Mouse (Mus musculus): ENCODE data around the gene Spo11. TPM values are rescaled to one million over a fixed set of nuclear protein-coding genes. Genes with fewer than 3 reads are reported as not detected.
A peak's percentile ranks its signal among the peaks of the same experiment; 100 is the strongest.

The Spo11 gene
- polyA plus RNA-seq, 1 experiment from 2014 or later = 0.09 TPM

GRCm38 (mm10) chr2:173037827-173038607, 60.5 kb downstream of the Spo11 start:
- H3K4me2 ChIP-seq = no peak overlapping the region
- no peak overlapping the region for H3K27ac ChIP-seq
- no peak overlapping the region for H3K4me3 ChIP-seq (replicated peaks)
- H3K36me3 ChIP-seq = peaks cover 25% of the 10 kb centered on the region
- H3K9me3 ChIP-seq (replicated peaks) = no peaks in the 10 kb centered on the region
- peak; percentile 69 for ATAC-seq (replicated peaks; ENCODE audit: low FRiP score)
- WGBS = 77% methylated on average over 7 of the region's 7 CpGs
- no peak overlapping the region for H3K9ac ChIP-seq
- peaks cover 9% of the 10 kb centered on the region for H3K4me1 ChIP-seq
- H3K27me3 ChIP-seq = no peaks in the 10 kb centered on the region

- Histone ChIP-seq H3K27ac (no peak overlapping the region), H3K9ac (no peak overlapping the region), H3K36me3 (peaks cover 14% of the 10 kb centered on the region), H3K4me3 (replicated peaks) (no peak overlapping the region), H3K9me3 (replicated peaks) (no peaks in the 10 kb centered on the region), H3K4me2 (no peak overlapping the region), H3K4me1 (peaks cover 15% of the 10 kb centered on the region), H3K27me3 (no peaks in the 10 kb centered on the region)
- whole genome bisulfite sequencing = 80% methylated on average over 4 of the region's 4 CpGs
- ATAC-seq (replicated peaks; ENCODE audit: low FRiP score) = no peak
Observed at GRCm38 (mm10) chr2:173039041-173039440, 61.5 kb downstream of the Spo11 start.

GRCm38 (mm10) chr2:173040803-173041202, 63.3 kb downstream of the Spo11 start:
- no peak for ATAC-seq (replicated peaks; ENCODE audit: low FRiP score)
- Histone ChIP-seq H3K9me3 (replicated peaks) (no peaks in the 10 kb centered on the region), H3K9ac (no peak overlapping the region), H3K4me1 (peaks cover 24% of the 10 kb centered on the region), H3K36me3 (no peaks in the 10 kb centered on the region), H3K27ac (no peak overlapping the region), H3K27me3 (no peaks in the 10 kb centered on the region), H3K4me3 (replicated peaks) (no peak overlapping the region), H3K4me2 (no peak overlapping the region)
- WGBS = 79% methylated on average over 3 of the region's 3 CpGs

GRCm38 (mm10) chr2:173041242-173041641, 63.7 kb downstream of the Spo11 start:
- no peak overlapping the region for H3K4me3 ChIP-seq (replicated peaks)
- no peaks in the 10 kb centered on the region for H3K9me3 ChIP-seq (replicated peaks)
- no peaks in the 10 kb centered on the region for H3K36me3 ChIP-seq
- H3K27me3 ChIP-seq = no peaks in the 10 kb centered on the region
- ATAC-seq (replicated peaks; ENCODE audit: low FRiP score) = no peak
- no peak overlapping the region for H3K4me2 ChIP-seq
- H3K4me1 ChIP-seq = peaks cover 24% of the 10 kb centered on the region
- 48% methylated on average over 5 of the region's 5 CpGs for WGBS
- H3K27ac ChIP-seq = no peak overlapping the region
- H3K9ac ChIP-seq = no peak overlapping the region

- 83% methylated on average over 1 of the region's 1 CpGs for WGBS
- Histone ChIP-seq H3K9me3 (replicated peaks) (no peaks in the 10 kb centered on the region), H3K4me3 (replicated peaks) (no peak overlapping the region), H3K4me2 (no peak overlapping the region), H3K9ac (no peak overlapping the region), H3K4me1 (peaks cover 31% of the 10 kb centered on the region), H3K27me3 (no peaks in the 10 kb centered on the region), H3K36me3 (no peaks in the 10 kb centered on the region), H3K27ac (no peak overlapping the region)
- ATAC-seq (replicated peaks; ENCODE audit: low FRiP score) = no peak
Observed at GRCm38 (mm10) chr2:173041893-173042292, 64.4 kb downstream of the Spo11 start.

- peak overlapping the region; percentile 62 for H3K27ac ChIP-seq
- H3K9me3 ChIP-seq (replicated peaks) = no peaks in the 10 kb centered on the region
- no peak overlapping the region for H3K4me3 ChIP-seq (replicated peaks)
- no peak overlapping the region for H3K4me2 ChIP-seq
- H3K4me1 ChIP-seq = peaks cover 38% of the 10 kb centered on the region
- no peaks in the 10 kb centered on the region for H3K36me3 ChIP-seq
- 42% methylated on average over 11 of the region's 11 CpGs for WGBS
- ATAC-seq (replicated peaks; ENCODE audit: low FRiP score) = peak; percentile 71
- no peak overlapping the region for H3K9ac ChIP-seq
- H3K27me3 ChIP-seq = no peaks in the 10 kb centered on the region
Observed at GRCm38 (mm10) chr2:173042504-173043162, 65.1 kb downstream of the Spo11 start.

Other genes with a start within 250 kb of the Spo11 start
- gene Bmp7, start 37.4 kb upstream of the Spo11 start, polyA plus RNA-seq (2015; fragmentation: Nextera tagmentation; extraction: Ambion mirVana) = 43.0 and 46.3 TPM in 2 replicates
- 138 and 145 TPM in 2 replicates for gene Rae1, start 22.4 kb downstream of the Spo11 start, polyA plus RNA-seq (2015; fragmentation: Nextera tagmentation; extraction: Ambion mirVana)
- 32.1 and 37.3 TPM in 2 replicates for gene Rbm38, start 42.8 kb downstream of the Spo11 start, polyA plus RNA-seq (2015; fragmentation: Nextera tagmentation; extraction: Ambion mirVana)
- 0.12 and 0.21 TPM in 2 replicates for gene Ctcfl, start 141.8 kb downstream of the Spo11 start, polyA plus RNA-seq (2015; fragmentation: Nextera tagmentation; extraction: Ambion mirVana)
- gene Pck1, start 175.3 kb downstream of the Spo11 start, polyA plus RNA-seq (2015; fragmentation: Nextera tagmentation; extraction: Ambion mirVana) = 17.9 and 18.0 TPM in 2 replicates
- gene Zbp1, start 241.2 kb downstream of the Spo11 start, polyA plus RNA-seq (2015; fragmentation: Nextera tagmentation; extraction: Ambion mirVana) = 0.40 and 0.64 TPM in 2 replicates